Mouse (Mus musculus) gonadal fat pad, adult 2 months (tissue): Measurements from ENCODE around the gene Erc1. TPM values are rescaled to one million over a fixed set of nuclear protein-coding genes. Genes with fewer than 3 reads are reported as not detected.

ENCODE experiments used
- DNase-seq: peaks from one replicate; pipeline ENCODE4 v3.0.0-alpha.2; 2012; ENCODE audit warnings: low read depth
- polyA plus RNA-seq: library from polyadenylated mRNA; depleted of rRNA; stranded (reverse); fragments of >200 nt; gene quantifications from 2 replicates; pipeline ENCODE4 v1.2.3, GENCODE M21; 2012; rRNA removed

The Erc1 gene
- polyA plus RNA-seq, 1 experiment, result 13.7 TPM

- DNase-seq, result no peak
Observed at GRCm38 (mm10) chr6:119526498-119526897, 321.5 kb downstream of the Erc1 start.

- no peak for DNase-seq
Observed at GRCm38 (mm10) chr6:119521931-119522391, 326.0 kb downstream of the Erc1 start.

GRCm38 (mm10) chr6:119521482-119521900, 326.5 kb downstream of the Erc1 start:
- DNase-seq, result no peak

Other genes starting within 250 kb of the Erc1 start
- gene Rad52, start 54.5 kb upstream of the Erc1 start, polyA plus RNA-seq, result 25.3 and 29.7 TPM in 2 replicates
- gene Wnk1, start 190.5 kb upstream of the Erc1 start, polyA plus RNA-seq, result 92.3 and 106 TPM in 2 replicates
- 2.0 and 2.1 TPM in 2 replicates for gene Ninj2, start 245.2 kb upstream of the Erc1 start, polyA plus RNA-seq